Mouse (Mus musculus): Measurements from ENCODE around the gene Pgbd1. TPM values are rescaled to one million over a fixed set of nuclear protein-coding genes. Genes with fewer than 3 reads are reported as not detected.
"Not testable (repeated sequence)": the region's sequence is repeated elsewhere in the genome, so short reads cannot be mapped to it uniquely, and the experiment has no call there.

Gene Pgbd1
- total RNA-seq (2021) = under 1 TPM; 0.39 to 0.44 TPM

GRCm38 (mm10) chr13:21440503-21441206, at the start of gene Pgbd1:
Gene Pgbd1, minus strand, starts transcription at chr13:21441058.
- DNase-seq (ENCODE audit: low spot score) = peak; percentile 27
- intact Hi-C loops (cut with DNase I) = no loop called here

- DNase-seq (ENCODE audit: low spot score) = no peak
- intact Hi-C loops (cut with DNase I) = no loop called here
These were observed 46.0 kb upstream of the Pgbd1 start for GRCm38 (mm10) chr13:21486881-21487280.

DNA sequence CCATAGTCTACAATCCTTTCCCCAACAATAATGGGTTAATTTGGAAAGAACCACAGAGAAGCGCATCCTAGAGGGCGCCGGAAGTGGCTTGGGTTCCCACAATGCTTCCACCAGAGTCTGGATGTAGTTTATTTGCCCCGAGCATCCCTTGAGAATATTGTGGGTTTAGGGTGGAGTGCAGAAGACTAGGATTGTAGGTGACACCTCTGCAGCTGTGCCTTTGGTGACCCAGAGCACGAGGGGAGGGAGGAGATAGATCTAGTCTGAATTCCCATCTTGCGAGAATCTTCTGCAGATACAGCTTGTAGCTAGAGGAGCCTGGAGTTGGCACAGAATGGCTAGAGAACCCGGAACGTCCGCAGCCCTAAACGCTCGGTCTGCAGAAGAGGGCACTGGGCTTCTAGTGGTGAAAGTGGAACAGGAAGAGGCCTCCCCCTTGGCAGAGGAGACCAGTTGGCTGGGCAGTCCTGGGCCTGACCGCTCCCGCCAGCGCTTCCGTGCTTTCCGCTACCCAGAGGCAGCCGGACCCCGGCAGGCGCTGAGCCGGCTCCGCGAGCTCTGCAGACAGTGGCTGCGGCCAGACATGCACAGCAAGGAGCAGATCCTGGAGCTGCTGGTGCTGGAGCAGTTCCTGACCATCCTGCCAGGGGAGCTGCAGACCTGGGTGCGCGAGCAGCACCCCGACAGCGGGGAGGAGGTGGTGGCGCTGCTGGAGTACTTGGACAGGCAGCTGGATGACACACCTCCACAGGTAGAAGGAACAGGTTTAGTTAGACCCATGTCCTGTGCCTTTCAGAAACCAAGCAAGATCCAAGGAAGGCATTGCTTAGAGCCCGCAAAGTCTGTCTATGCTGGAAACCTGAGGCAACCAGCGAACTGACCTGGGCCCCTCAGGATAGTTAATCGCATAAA, 38.2 kb upstream of the Pgbd1 start, which contains the start of the genes Zkscan4 and Gm10065:
Zkscan4 (plus strand) TSS at position 149 of the 912 bp plus-strand sequence.
Gm10065 (minus strand) TSS at position 683 of the 912 bp plus-strand sequence.
- intact Hi-C loops (cut with DNase I) = not testable (repeated sequence)
- DNase-seq (ENCODE audit: low spot score) = peak; percentile 30

- intact Hi-C loops (cut with DNase I) = no loop called here
- DNase-seq (ENCODE audit: low spot score) = no peak
These were observed 31.6 kb upstream of the Pgbd1 start for GRCm38 (mm10) chr13:21472427-21472826.

- intact Hi-C loops (cut with DNase I) = loop anchor here (5.0 kb wide), 2 partner anchors 38 to 63 kb away; partner anchors contain the start of gene Zkscan8
- DNase-seq (ENCODE audit: low spot score) = no peak
These were observed 28.2 kb upstream of the Pgbd1 start for GRCm38 (mm10) chr13:21469097-21469496.

DNA sequence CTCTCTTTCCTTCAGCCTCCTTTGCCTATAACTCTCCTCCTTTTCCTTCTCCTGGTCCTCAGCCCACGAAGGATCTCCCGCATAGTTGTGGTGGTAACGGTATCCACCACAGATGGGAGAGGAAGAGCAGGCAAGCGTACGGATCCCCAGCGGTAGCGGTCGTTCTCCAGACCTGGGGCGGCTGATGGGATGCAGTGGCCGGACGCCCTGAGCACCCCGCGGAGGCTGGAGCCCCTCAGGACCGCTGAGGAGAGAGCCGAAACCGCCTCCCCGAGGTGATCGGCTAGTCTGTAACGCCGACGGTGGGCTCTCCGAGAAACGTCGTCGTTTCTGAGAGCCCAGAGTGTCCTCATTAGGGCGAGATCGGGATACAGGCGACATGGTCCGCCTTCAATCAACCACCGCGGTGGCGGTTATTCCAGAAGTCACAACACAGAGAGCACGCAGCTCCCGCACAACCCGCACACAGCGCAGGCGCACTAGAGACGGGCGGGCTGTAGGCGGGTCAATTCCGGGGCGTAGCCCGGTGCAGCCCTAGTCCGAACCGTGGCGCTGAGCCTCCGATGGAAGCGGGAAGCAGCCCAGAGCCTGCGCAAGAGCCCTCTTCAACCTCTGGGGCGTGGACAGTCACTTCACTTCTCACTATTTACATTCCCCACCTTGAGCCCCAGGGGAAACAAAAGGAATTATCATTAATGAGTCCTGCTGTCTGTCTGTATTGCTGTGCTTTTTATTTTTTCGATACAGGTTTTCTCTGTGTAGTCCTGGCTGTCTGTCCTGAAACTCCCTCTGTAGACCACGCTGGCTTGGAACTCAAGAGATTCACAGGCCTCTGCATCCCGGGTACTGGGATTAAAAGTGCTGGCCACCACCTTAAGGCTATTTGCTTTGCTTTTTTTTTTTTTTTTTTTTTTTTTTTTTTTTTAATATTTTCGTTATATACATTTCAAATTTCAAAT, 27.5 kb upstream of the Pgbd1 start, which contains the start of gene Nkapl:
Nkapl (minus strand) TSS at position 449 of the 959 bp plus-strand sequence.
- DNase-seq (ENCODE audit: low spot score) = peak; percentile 65
- intact Hi-C loops (cut with DNase I) = loop anchor here (5.0 kb wide), 2 partner anchors 39 to 64 kb away; partner anchors contain the start of gene Zkscan8

GRCm38 (mm10) chr13:21467336-21467735, 26.5 kb upstream of the Pgbd1 start:
- intact Hi-C loops (cut with DNase I) = loop anchor here (5.0 kb wide), 2 partner anchors 40 to 65 kb away; partner anchors contain the start of gene Zkscan8
- DNase-seq (ENCODE audit: low spot score) = no peak

DNA sequence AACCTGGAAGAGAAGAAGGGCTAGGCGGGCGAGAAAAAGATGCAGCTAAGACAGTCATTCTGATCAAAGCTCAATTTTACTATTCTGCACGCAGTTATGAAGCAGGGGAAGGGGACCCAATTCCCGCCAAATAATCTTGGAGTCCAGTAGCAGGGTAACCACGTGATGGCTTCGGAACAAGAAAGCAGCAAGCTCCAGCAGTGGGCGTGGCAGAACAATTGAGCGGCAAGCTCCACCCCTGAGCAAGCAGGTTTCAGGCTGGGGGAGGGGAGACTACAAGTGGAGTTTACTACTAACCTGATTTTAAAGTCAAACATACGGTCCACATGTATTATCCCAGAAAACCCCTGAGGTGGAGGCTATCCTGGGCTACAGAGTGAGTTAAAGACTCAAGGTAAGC, 21.7 kb upstream of the Pgbd1 start:
- DNase-seq (ENCODE audit: low spot score); intact Hi-C loops (cut with DNase I): not testable (repeated sequence)

DNA sequence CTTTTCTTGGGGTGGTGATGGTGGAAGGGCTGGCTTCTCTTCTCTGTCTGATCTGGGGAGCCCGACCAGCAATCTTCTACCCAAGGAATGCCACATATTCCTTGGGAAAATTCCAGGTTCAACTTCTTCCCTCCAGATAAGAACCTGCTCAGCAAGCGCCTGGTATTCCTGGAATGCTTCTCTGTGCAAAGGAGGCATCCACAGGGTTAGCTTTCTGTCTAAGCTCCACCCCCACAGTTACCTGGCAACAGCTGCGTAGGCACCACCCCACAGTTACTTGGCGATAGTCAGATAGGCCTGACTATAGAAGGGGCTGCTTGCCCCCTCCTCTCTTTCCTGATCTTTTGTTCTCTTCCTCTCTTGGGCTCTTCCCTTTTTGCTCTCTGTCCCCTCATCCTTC, 15.5 kb upstream of the Pgbd1 start:
- intact Hi-C loops (cut with DNase I) = no loop called here
- DNase-seq (ENCODE audit: low spot score) = no peak

DNA sequence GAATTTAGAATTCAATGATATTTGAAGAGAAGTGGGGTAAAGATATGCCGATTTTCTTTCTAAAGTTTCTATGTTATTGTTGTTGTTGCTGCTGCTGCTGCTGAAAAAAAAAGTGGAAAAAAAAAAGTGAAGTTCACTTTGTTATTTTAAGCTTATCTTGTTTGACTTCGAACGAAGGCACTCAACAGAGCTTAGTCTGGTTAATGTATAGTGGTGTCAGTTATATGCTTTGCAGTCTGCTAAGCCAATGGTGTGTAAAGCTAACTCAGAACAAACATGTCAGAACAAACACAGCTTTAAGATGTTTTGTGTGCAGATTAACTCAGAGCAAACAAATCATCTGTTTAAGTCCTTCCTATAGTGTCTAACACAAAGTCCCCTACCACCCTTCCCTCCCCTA, 13.3 kb upstream of the Pgbd1 start:
- intact Hi-C loops (cut with DNase I) = no loop called here
- DNase-seq (ENCODE audit: low spot score) = no peak

DNA sequence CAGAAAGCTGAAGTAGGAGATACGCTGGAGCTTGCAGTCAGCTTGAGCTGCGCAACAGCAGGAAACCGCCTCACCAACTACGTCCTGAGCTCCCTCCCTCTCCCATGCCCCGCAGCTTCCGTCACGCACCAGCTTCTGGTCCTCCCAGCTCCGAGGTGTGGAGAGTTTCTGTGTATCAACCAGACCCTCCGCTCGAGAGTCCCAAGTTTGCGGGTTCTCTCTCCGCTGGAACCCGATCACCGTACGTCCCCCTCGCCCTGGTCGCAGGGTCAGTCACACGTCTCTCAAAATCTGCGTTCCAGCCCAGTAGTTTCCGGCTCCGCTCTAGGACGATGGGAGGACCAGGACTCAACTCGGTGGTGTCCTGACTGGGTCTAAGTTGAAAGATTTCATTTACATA, 12.6 kb upstream of the Pgbd1 start, which contains the start of gene Zscan26:
Zscan26 (minus strand) TSS at position 282 of the 400 bp plus-strand sequence.
- peak; percentile 67 for DNase-seq (ENCODE audit: low spot score)
- intact Hi-C loops (cut with DNase I) = loop anchor here (1.0 to 2.0 kb wide), 4 partner anchors 51 to 91 kb away; partner anchors contain the start of genes Zkscan3, Zkscan8 and Zscan12

DNA sequence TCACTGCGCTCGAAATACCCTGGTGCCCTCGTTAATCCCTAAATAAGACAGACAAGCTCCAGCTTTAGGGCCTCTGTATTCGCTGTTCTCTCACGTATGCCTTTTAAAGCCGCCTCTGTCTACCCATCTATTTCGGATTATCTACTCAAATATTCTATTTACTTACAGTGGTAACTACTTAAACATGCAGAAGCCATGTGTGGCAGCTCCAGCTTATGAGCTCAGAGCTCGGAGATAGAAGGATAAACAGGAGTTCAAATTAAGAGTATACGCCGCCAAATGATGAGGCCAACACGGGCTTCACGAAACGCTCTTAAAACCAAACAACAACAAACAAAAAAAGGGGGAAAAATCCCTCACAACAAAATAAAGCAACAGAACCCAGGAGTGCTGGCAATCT, 12.2 kb upstream of the Pgbd1 start:
- intact Hi-C loops (cut with DNase I) = loop anchor here (1.0 to 2.0 kb wide), 4 partner anchors 50 to 91 kb away; partner anchors contain the start of genes Zkscan3, Zkscan8 and Zscan12
- DNase-seq (ENCODE audit: low spot score) = no peak

DNA sequence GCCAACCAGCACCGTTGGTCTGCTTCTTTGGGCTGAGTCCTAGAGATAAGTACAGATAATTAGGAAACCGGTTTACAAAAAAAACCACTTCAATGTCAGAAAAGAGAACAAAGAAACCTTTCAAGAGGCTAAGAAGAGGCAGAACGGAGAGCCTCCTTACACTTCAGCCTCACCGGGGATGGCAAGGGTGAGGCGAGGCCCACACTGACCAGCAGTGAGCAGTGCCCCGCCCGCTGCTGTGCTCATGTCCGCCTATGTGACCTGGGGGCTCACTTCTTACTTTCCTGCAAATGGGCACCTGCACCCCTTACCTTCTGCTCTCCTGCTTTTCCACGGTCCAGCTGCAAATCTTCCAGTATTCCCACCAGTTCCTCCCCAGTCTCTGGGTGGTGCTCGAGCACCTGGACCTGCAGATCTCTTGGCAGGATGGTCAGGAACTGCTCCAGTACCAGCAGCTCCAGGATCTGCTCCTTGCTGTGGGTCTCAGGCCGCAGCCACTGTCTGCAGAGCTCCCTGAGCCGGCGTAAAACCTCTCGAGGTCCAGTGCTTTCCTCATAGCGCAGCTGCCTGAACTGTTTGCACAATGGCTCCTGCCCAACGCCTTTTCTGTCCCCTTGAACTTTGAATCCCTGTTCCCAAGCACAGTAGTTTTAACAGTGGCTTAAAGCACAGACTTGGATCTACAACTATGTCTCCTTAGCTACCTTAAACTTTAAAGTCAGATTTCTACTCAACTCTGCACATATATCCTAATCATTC, 7.2 kb upstream of the Pgbd1 start:
- intact Hi-C loops (cut with DNase I) = no loop called here
- no peak for DNase-seq (ENCODE audit: low spot score)

- intact Hi-C loops (cut with DNase I) = no loop called here
- DNase-seq (ENCODE audit: low spot score) = no peak
These were observed 5.9 kb upstream of the Pgbd1 start for GRCm38 (mm10) chr13:21446796-21447195.

DNA sequence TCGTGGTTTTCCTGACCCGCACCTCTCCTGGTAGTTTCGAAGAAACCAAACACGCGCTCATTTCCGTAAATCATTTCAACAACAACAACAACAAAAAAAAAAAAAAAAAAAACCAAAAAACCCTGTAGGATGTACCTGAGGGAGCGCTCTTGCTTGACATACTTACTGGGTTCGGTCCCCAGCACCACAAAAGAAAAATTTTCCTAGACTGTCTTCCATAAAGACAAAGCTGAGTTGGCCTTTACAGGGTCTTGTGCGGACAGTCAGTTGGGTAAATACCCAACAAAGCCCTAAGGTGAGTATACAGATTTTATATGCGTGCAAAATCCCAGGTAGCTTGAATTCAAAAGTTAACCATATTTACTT, 332 bp upstream of the Pgbd1 start:
- DNase-seq (ENCODE audit: low spot score) = no peak
- intact Hi-C loops (cut with DNase I) = no loop called here

GRCm38 (mm10) chr13:21435476-21435875, 5.4 kb downstream of the Pgbd1 start:
- no peak for DNase-seq (ENCODE audit: low spot score)
- intact Hi-C loops (cut with DNase I) = no loop called here

DNA sequence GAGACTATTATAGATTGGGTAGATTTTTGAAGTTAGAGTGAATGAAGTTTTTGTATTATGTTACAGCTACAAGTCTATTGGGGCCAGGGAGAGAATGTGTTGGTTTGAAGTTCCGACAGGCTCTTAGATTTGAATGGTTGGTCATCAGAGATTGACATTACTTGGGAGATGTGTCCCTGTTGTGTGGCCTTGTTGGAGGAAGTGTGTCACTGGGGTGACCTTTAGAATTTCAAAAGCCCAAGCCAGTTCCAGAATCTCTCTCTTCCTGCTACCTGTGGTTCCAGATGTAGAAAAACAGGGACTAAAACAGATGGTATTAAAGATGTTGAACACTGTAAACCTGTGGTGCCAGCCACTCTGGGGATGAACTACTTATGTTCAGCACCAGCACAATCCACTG, 13.2 kb downstream of the Pgbd1 start:
- DNase-seq (ENCODE audit: low spot score) = no peak
- intact Hi-C loops (cut with DNase I) = no loop called here

- DNase-seq (ENCODE audit: low spot score) = no peak
- intact Hi-C loops (cut with DNase I) = no loop called here
These were observed 17.6 kb downstream of the Pgbd1 start for GRCm38 (mm10) chr13:21423301-21423700.

DNA sequence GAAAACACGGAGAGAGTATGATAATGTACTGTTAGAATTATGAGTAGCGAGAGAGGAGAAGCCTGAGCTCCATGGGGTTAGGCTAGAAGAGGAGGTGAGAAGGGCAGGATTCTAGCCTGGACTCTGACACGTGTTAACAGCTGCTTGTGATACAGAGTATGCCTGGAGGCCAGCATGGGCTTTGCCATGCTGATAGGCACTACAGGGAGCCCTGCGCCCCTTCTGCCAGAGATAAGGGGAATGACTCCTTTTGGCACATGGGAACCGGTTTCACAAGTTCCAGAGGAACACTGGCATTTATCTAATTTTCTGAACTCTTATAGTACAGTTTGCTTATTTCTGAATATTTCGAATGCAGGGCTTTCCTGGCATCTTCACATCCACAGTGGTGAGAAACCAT, 22.0 kb downstream of the Pgbd1 start:
- intact Hi-C loops (cut with DNase I) = no loop called here
- no peak for DNase-seq (ENCODE audit: low spot score)
